Mouse (Mus musculus) retina, postnatal 7 days (tissue): Measurements from ENCODE around the gene Poldip3.

Experiments used
- DNase-seq: peaks from one replicate; pipeline ENCODE4 v3.0.0-alpha.2; 2012; ENCODE audit warnings: low read depth, low spot score

The Poldip3 gene

DNA sequence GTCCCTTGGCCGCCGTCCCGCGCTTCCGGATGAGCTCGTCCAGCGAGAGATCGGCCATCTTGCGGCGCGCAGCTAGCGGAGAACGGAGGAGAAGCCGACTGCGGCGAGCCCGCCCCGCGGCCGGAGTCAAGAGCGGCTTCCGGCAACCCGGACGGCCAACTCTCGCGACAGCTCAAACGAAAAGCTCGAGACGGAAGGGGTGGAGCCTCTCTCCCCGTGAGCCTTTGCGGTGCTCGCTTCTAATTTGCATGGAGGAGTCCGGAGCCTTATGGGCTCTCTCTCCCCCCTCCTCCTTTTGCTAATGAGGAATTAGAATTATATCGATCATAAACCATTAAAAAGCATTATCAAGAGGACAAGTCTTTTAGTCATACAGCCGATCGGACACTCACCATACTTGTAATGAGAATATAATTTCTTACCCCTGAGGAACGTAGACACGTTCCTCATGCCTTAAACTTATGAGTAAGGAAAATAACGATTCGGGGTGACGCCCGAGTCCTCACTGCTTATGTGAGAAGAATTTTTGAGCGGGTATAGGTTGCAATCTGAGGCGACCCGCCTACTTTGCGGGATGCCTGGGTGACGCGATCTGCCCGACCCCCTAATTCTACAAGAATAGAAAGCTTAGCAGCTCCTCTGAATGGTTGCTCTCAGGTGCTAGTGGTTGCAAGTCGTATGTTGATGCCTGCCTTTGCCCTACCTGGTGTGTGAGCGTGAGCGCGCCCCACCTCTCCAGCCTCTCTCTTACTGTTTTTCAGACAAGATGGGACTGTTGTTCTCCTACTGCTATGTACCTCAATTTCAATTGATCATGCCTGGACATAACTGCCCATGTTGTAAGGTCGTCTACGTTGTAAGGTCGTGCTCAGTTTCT is at the start of gene Poldip3:
Poldip3 (minus strand) TSS at position 189 of the 877 bp plus-strand sequence.
- DNase-seq = peak; percentile 99

DNA sequence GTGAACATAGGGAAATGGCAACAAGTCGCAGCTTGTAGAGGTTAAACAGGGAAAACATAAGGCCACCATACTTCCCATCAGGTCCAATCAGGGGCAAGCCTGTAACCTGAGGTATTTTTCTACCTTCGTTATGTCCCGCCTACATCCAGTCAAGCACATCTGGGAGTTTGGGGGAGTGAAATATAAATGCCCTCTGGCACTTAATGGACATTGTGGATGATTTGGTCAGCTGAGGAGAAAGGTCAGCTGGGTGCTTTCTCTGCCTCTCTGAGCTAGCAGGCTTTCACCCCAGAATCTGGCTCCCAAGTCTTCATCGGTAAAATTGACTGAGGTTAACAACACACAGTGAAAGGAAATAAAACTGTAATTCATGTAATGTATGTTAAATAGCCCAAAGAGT is 44.2 kb upstream of the Poldip3 start:
- no peak for DNase-seq

DNA sequence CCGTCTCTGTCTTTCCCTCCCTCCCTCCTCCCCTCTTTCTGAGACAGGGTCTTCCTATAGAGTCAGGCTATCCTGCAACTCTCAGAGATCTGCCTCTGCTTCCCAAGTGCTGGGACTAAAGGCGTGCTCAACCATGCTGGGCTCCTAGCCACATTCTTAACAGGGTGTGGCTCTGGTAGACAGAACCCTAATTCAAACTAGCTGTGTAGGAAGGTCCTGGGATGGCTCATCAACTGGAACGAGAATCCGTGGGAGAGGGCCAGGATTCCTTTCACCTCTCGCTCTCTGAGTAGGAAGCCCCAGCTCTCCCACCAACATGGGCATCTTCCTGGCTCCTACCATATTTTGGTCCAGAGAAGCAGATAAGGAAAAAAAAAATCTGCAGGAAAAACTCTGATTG is 33.2 kb upstream of the Poldip3 start:
- no peak for DNase-seq

DNA sequence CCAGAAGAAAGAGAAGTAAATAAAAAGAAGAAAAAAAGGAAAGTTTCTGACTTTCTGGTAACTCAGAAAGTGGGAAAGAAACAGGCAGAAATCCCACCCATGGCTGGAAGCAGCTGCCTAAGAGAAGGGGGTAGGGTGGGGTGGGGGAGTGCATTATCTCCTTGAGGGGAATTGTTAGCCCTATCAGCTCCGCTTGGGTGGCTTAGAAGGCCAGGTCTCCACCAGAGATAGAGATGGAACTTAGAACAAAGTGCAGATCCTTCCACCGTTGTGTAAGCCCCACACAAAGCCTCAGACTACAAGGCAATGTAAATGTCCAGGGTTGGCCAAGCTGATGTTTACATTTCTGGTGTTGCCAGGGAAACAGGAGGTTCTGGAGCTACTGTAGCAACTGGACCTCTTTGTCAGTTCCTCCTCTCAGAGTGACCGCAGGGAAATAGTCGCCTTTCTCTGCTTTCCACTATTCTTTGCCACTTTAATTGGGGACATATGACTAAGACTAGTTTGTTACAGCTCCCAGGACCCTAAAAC is 32.7 kb upstream of the Poldip3 start:
- no peak for DNase-seq

DNA sequence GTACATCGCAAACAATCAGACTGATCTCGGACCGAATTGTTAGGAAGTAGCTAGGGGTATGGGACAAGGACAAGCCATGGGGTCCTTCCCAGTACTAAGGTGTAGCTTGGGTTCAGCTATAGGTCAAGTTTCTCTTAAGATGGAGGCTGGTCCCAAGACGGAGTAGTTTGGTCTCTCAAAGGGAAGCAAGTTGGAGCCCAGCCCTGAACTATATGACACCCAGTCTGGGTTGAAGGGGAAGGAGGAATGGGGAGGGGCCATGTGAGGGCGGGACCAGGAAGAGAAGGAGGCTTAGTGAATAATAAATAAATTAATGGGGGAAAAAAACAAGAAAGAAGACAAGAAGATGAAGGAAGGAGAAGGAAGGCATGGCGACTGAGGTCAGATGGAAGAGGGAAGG is 30.8 kb upstream of the Poldip3 start:
- DNase-seq = no peak

DNA sequence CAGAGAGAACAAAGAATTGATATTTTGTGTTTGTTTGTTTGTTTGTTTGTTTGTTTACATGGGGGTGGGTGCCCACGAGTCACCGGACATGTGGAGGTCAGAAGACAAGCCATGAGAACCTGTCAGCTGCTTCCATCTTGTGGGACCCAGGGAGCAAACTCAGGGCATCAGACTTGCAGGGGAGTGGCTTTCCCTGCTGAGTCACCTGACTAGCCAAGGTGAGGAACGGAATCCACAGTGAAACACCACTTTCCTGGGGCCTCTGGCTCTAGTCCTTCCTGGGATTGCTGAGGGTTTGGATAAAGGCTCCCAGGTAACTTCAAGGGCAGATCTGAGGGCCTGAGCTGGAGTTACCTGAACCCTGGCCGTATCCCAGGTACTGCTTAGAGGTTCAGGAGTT is 27.5 kb upstream of the Poldip3 start:
- no peak for DNase-seq

DNA sequence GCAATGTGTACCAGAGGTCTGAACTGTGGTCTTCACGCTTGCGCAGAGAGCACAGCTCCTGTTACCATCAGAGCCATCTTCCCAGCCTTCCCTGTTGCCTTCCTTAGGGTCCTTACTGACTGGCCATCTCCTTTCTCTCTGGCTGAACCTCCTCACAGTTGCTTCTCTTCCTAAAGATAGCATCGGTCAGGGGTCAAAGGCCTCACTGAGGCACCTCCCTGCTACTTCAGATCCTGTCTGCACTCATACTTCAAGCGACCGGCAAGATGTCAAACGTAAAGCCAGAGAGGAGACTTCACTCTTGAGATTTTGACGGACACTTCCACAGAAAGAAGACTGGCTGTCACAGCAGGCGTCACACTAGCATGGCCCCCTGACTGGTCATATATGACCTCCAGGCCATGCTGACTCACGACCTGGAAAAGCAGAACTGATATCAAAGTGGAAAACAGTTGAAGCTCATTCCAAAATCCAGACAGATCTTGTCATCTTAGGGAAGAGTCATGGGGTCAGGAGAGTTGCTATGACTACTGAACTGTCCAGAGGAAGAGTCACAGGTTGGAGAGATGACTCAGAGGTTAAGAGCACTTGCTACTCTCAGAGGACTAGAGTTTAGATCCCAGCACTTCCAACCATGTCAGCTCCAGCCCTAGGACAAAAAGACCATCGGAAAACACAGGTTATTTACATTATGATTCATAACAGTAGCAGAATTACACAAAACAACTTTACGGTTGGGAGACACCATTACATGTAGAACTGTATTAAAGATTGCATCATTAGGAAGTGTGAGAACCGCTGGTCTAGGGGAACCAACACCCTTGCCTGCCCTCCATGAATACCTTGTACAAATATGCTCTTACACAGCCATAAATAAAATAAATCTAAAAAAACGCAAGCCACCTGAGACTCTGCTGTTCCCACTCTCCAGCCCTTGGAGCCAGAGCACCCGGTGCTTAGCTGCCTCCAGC is 25.0 kb upstream of the Poldip3 start:
- no peak for DNase-seq

DNA sequence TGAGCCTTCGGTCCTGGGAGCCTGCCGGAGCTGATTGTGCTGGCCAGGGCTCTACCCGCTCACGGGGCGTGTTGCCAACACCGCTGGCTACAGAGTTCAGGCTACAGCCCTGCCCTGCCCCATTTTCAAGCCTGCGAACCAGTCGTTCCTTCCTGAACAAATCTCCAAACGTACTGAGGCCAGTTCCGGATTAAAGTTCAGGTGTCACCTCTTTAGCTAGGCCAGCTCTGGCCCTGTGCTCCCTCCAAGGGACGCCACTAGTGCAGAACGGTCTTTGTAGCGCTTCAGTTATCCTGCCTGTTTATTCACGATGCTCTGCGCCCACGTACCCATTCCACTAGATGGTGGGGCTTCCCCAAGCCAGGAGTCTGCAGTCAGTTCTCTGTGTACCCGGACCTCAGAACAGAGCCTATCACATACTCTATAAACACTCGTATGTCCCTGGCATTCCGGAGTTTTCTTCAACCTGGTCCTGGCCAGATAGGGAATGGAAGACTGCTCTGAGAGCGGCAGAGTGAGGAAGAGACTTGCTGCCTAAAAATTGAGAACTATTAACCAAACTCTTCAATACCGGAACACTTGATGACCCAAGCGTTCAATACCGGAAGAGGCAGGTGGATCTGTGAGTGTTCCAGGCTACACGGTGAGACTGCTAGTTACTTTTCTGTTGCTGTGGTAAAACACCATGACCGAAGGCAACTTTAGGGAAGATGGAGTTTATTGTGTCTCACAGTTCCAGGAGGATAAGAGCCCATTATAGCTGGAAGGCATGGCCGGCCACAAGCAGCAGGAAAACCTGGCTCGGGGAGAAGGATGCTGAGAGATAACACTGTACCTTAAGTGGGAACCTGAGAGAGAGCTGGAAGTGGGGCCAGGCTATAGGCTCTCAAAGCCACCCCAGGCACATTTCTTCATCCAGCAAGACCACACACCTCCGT is 23.6 kb upstream of the Poldip3 start, which contains the start of gene Cyb5r3:
Cyb5r3 (minus strand) TSS at position 101 of the 938 bp plus-strand sequence.
- DNase-seq = no peak

DNA sequence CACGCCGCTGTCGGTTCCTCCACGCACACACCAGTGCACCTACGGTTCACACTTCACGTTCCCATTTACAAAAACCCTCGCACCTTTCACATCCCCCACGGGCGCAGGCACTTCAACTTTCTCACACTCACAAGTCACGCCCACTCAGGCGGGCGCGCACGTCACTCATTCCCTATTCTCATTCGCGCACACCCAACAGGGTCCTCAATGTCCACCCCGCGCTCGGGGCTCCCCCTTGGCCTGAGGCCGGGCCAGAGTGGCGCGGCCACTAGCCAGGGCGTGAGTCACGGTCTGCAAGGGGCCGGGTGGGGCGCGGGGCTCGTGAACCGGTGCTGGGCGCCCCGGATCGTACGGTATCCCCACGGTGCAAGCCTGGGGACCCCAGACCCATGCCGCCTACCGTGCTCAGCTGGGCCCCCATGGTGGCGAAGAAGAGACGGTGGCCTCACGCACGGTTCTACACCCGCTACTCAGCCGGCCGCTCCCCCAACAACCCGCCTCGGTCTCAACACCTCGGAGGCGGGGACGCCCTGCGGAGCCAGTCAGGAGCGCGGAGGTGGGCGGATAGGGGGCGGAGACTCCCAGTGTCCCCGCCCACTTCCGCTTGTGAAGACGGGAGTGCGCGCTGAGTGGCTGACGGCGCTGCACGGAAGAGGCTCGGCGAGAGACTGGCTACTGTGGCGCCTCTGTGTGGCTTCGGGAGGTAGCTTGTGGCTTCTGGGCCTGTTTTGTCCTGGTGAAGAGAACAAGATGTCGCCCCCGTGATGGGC is 22.7 kb upstream of the Poldip3 start:
- DNase-seq = peak; percentile 97

DNA sequence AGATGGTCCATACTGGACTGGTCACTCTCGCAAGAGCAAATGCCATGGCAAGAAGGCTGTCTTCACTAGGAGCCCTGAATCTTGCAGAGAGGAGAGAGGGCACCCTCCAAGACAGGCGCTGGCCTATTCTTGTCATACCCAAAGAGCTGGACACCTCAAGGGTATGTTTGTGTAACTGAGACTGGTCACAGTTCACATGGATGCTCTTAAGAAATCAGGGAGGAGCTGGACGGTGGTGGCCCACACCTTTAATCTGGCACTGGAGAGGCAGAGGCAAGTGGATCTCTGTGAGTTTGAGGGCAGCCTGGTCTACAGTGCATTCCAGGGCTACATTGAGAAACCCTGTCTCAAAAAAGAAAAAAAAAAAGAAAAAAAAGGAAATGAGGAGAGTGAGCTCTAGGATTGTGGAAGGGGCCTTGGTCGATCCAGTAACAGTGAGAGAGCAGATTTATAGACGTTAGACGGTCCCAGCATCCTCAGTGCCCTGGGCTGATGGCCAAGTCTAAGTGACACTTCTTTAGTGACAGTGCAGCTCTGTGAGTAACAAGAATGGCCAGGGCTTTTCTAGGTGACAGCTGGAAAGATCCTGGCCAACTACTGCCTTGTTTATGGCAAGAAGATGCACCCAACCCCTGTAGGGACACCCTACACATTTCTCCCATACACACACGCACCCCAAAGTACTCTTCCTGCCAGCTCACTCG is 21.9 kb upstream of the Poldip3 start:
- DNase-seq = no peak

DNA sequence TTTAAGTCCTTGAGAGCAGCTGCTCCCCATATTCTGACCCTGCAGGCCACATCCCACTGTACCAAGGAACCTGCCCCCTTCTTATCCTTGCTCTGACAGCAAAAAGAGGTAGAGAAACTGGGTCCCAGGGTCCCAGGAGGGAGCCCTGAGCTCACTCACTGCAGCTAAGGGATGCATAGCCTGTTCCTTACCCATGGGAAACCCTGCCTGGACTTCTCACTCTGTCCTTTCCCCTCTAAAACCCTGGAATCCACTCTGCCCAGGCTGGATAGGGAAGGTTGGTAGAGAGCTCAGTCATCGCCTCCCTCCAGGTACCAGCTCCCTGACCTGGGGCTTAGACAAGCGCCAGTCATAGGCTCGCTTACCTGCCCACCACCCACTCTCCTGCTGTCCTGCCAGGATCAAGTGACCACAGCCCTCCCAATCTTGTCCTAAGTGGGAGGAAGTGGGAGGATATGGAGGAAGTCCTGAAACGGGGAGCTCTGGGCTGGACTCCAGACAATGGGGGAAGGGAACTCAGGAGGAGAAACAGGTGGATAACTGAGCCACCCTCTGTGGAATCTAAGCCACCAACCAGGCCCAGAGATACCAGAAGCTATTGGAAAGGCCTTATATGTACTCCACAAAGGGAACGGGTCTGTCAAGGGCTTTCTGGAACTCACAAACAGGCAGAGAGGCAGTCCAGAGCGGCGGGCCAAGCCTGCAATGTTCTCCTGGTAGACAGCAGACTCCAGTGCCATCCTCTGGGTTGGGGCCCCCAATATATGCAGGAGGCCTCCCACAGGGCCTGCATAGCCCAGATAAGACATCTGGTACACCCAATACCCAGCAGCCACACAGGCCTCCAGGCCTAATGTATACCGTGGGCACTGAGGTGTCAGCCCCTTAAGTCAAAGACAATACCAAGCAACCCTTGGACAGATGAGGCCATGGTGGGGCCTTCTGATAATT is 20.9 kb upstream of the Poldip3 start:
- no peak for DNase-seq

DNA sequence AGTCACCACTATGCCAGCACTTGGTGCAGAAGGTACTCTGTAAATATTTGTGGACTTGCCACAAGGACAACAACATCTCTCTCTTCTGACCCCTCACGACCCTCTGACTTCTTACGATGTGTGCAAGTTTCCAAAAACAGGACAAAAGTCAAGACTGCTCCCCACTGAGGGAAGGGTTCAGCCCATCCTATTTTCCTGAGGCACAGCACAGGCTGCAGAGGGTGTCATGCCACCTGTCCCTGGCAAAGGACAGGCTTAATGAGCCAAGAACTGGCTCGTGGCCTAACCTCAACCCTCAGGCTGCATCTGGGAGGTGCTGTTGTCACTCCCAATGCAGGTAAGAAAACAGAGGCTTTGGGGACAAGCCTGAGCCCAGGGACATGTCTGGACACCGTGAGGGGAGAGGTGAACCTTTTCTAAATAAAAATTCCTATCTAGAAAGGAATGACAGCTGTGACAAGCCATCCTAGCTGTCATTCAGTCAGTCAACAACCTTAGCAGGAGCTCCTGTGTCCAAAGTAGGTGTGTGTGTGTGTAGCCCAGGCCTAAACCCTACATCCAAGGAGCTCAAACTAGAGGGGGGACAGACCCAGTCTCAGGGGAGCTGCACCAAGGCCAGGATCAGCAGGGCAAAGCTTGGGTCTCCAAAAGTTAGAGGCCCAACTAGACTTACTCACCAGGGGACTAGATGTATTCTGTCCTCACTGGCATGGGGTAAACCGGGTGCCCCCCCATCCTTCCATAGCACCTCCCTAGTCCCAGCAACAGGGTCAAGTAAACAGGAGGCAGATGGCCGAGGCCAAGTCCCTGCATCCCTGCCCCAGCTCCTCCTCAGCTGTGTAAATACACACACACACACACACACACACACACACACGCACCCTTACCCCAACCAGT is 19.9 kb upstream of the Poldip3 start:
- no peak for DNase-seq

DNA sequence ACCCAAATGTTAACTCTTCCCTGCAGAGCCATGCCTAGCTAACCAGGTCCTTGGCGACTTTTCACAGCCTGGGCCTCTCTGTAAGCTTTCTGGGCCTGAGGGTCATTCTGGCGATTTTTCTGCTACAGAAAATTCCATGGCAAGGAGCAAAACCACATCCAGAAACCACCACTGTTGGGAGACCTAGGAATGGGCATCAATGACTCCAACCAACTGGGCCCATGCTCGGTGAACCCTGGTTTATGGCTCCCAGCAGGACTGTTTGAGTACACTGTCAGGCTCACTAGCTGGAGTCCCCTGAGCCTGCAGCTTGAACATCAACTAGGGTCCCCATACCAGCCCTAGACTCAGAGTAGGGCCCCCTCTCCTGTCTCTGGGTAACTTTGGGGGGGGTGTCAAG is 19.1 kb upstream of the Poldip3 start:
- no peak for DNase-seq

DNA sequence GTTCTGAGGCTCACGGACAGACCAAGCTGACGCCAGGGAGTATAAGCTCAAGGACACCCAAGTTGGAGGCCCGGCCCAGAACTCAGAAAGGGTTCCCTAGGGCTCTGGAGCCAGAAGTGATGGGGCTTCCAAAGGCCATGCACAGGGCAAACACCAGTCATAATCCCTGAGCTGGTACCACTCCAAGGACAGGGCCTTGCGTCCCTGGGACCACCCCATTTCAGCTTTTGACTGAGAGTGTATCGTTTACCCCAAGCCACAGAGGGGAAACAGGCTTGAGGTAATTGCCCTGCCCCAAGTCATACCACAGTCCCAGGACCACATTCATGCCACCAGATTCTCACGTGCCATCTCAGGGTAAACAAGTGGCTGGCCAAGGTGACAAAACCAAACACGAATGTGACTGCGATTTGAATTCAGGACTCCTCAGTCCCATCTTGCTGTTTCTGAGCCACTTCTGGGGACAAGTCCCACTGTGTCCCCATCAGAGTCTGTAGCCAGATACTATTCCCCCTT is 18.4 kb upstream of the Poldip3 start:
- DNase-seq = no peak

DNA sequence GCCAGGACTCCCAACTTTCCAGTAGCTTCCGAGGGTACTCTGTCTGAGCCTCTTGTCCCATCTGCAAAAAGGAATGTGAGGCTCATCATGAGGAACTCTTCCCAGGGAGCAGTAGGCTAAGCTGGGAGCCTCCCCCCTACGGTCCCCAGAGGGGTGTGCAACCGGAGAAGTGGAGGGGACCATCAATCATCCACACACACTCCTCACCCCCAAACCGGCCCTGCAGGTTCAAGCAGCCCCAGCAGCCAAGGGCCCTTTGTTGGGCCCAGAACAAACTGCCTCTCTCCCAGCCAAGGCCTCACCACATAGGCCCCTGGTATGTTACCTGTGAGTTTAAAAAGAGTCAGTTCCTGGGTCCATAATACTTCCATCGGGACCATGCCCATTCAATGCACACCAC is 17.9 kb upstream of the Poldip3 start:
- DNase-seq = no peak

DNA sequence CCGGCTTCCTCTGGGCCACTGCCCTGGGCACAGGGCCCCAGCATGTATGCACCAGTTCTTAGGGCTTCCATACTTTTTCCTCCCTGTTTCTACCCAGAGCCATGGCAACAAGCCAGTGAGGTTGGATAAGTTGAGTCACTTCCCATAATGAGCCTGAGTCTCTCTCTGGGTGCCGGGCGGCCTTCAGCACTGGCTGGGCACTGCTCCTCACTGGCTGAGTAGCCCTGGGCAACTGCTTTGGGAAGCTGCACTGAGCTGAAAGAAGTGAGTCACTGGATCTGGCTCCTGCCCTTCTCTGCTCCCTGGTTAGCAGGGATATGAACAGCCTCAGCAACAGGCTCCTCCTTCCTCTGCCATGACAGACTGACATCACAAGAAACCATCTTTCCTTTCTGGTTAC is 17.5 kb upstream of the Poldip3 start:
- no peak for DNase-seq
